In genomic region chr6:82913336-82914247, GRCm38 (mm10) we compare ENCODE assay signal across 10 mouse cellular contexts. TPM values are rescaled to one million over a fixed set of nuclear protein-coding genes. Genes with fewer than 3 reads are reported as not detected.
DNase-seq lines count a peak whose midpoint lies in the region; ATAC-seq and TF ChIP-seq lines count a peak whose summit lies in the region.
"Had no signal": no experiment of that assay in that cellular context is flagged by ENCODE, and none has a peak within 500 bp of the region (broad histone marks: within the 10 kb centered on the region; RNA-seq: fewer than 3 reads in every experiment).

No protein-coding gene starts in this region.

- H3K27ac ChIP-seq in small intestine, adult 2 months (ENCODE audit: insufficient read depth, low read depth, low read length) = no peak overlapping the region
- H3K27ac ChIP-seq in forebrain, postnatal 0 days (ENCODE audit: low read depth, low read length) = no peak overlapping the region
- H3K27ac ChIP-seq: hindbrain, embryonic 15.5 days had no signal

- 66% methylated on average over 28 of the region's 28 CpGs for WGBS in small intestine, adult 2 months
- WGBS in forebrain, postnatal 0 days = 85% methylated on average over 28 of the region's 28 CpGs

- H3K4me3 ChIP-seq in small intestine, adult 2 months (ENCODE audit: low read depth, low read length) = peak overlapping the region; percentile 28
- no peak overlapping the region for H3K4me3 ChIP-seq in forebrain, postnatal 0 days (ENCODE audit: low read depth, low read length)
- H3K4me3 ChIP-seq: hindbrain, embryonic 15.5 days had no signal

- H3K27me3 ChIP-seq in small intestine, adult 2 months (ENCODE audit: control insufficient read depth, insufficient read depth, low read length) = no peaks in the 10 kb centered on the region
- no peaks in the 10 kb centered on the region for H3K27me3 ChIP-seq in forebrain, postnatal 0 days (ENCODE audit: insufficient read depth, low read length)
- H3K27me3 ChIP-seq: hindbrain, embryonic 15.5 days had no signal

- ATAC-seq in CD4-positive, CD25-positive, alpha-beta regulatory T cell, adult 4 months = peak; percentile 87
- ATAC-seq in forebrain, postnatal 0 days = no peak

- no peak for TF ChIP-seq POLR2A in small intestine, adult 2 months (IDR thresholded peaks at IDR 0.05; ENCODE audit: low read depth, low read length)

- no peak overlapping the region for H3K9ac ChIP-seq in forebrain, postnatal 0 days
- H3K9ac ChIP-seq: hindbrain, embryonic 15.5 days had no signal

- no peak overlapping the region for H3K4me2 ChIP-seq in forebrain, postnatal 0 days (ENCODE audit: low read depth)
- H3K4me2 ChIP-seq: hindbrain, embryonic 15.5 days had no signal

- DNase-seq in heart, adult 11 months = peak; percentile 94
- no peak for DNase-seq in heart, adult 8-10 months (ENCODE audit: low spot score)
- DNase-seq in heart, postnatal 14 days = peak; percentile 13 to 27
- no peak for DNase-seq in layer of hippocampus, adult 9-10 months (ENCODE audit: low spot score)
- DNase-seq in left cerebral cortex, adult 11 months (ENCODE audit: low spot score) = no peak
- no peak for DNase-seq in forebrain, postnatal 0 days

- no peaks in the 10 kb centered on the region for H3K4me1 ChIP-seq in small intestine, adult 2 months (ENCODE audit: control insufficient read depth, insufficient read depth, insufficient read length, low read length)
- no peaks in the 10 kb centered on the region; the same call in 1 of the 2 replicates for H3K4me1 ChIP-seq in forebrain, postnatal 0 days (ENCODE audit: insufficient read depth)
- H3K4me1 ChIP-seq: hindbrain, embryonic 15.5 days had no signal

- TF ChIP-seq CTCF in small intestine, adult 2 months (IDR thresholded peaks at IDR 0.05; ENCODE audit: extremely low read depth, insufficient read length, insufficient replicate concordance, low read depth, low read length) = no peak
- TF ChIP-seq CTCF in forebrain, postnatal 0 days (IDR thresholded peaks at IDR 0.05; ENCODE audit: low read depth) = no peak

- H3K36me3 ChIP-seq in small intestine, adult 2 months (ENCODE audit: control insufficient read depth, insufficient read depth, low read length) = no peaks in the 10 kb centered on the region
- peaks cover 33% of the 10 kb centered on the region for H3K36me3 ChIP-seq in forebrain, postnatal 0 days (ENCODE audit: insufficient read depth)

- no peaks in the 10 kb centered on the region for H3K9me3 ChIP-seq in forebrain, postnatal 0 days (ENCODE audit: low read length)
- H3K9me3 ChIP-seq: hindbrain, embryonic 15.5 days had no signal

- intact Hi-C loops in heart, postnatal 14 days (cut with DNase I) = no loop called here

RNA-seq across cellular contexts. Expression of gene Sema4f, which starts 26.0 kb away (rescaled TPM):
- under 1 TPM in 3 of 4 experiments, not detected in 1; 0.17 to 0.31 (median 0.22) TPM for total RNA-seq in heart, adult 8-10 months (2022)
- 1 to 10 TPM; 2.3 to 3.1 TPM for polyA plus RNA-seq in CD4-positive, CD25-positive, alpha-beta regulatory T cell, adult 4 months (2017; shearing (Covaris generic))
- under 1 TPM; 0.29 to 0.33 TPM for total RNA-seq in heart, postnatal 14 days (2021)
- polyA plus RNA-seq in small intestine, adult 2 months (2012; rRNA removed) = 0.29 and 0.34 TPM in 2 replicates
- 13.6 and 17.4 TPM in 2 replicates for total RNA-seq in forebrain, postnatal 0 days (2014; rRNA removed)
- 11.5 and 20.6 TPM in 2 replicates for polyA plus RNA-seq in forebrain, postnatal 0 days (2015; fragmentation: Nextera tagmentation; extraction: Ambion mirVana)
- total RNA-seq: liver, adult 2 months had no signal
- polyA plus RNA-seq: liver, adult 2 months had no signal

RNA-seq across cellular contexts. Expression of gene M1ap, which starts 33.1 kb away (rescaled TPM):
- total RNA-seq in heart, adult 8-10 months (2022) = not detected
- 1 to 10 TPM in 1 of 2 experiments, under 1 TPM in 1; 0.94 to 1.4 TPM for polyA plus RNA-seq in CD4-positive, CD25-positive, alpha-beta regulatory T cell, adult 4 months (2017; shearing (Covaris generic))
- total RNA-seq in heart, postnatal 14 days (2021) = under 1 TPM in 1 of 2 experiments, not detected in 1; 0.14 TPM
- 0.06 and 1.3 TPM in 2 replicates for polyA plus RNA-seq in small intestine, adult 2 months (2012; rRNA removed)
- total RNA-seq in forebrain, postnatal 0 days (2014; rRNA removed) = 0.10 TPM in 1 of 2 replicates, not detected in the other
- polyA plus RNA-seq in forebrain, postnatal 0 days (2015; fragmentation: Nextera tagmentation; extraction: Ambion mirVana) = 0.10 TPM in 1 of 2 replicates, not detected in the other
- total RNA-seq: liver, adult 2 months had no signal

Comparison
In these comparisons a context has a peak if more than half of its experiments do, and no peak if none do; other contexts are left out.
1. DNase-seq: peak in heart, adult 11 months (single experiment) and heart, postnatal 14 days (2 of 2); none in heart, adult 8-10 months (single experiment), layer of hippocampus, adult 9-10 months (single experiment), left cerebral cortex, adult 11 months (single experiment) and forebrain, postnatal 0 days (single experiment).
2. RNA of gene Sema4f, which starts 26.0 kb away (total RNA-seq): 13.6 to 17.4 TPM in forebrain, postnatal 0 days; 0.29 to 0.33 TPM in heart, postnatal 14 days and 0.17 to 0.31 TPM in heart, adult 8-10 months; every median in the first group is over 10 times any median in the second.